Mouse (Mus musculus): ENCODE measurements around the gene Fndc5. TPM values are rescaled to one million over a fixed set of nuclear protein-coding genes. Genes with fewer than 3 reads are reported as not detected.

The Fndc5 gene
- polyA plus RNA-seq, 1 experiment from 2014 or later = 2.5 TPM

- Histone ChIP-seq H3K27ac (ENCODE audit: low read depth, low read length) (no peak overlapping the region), H3K4me3 (ENCODE audit: low read depth, low read length) (no peak overlapping the region), H3K36me3 (ENCODE audit: control insufficient read depth, insufficient read depth, low read length) (no peaks in the 10 kb centered on the region), H3K27me3 (ENCODE audit: control insufficient read depth, insufficient read depth, low read length) (no peaks in the 10 kb centered on the region), H3K9ac (ENCODE audit: low read depth, low read length) (no peak overlapping the region), H3K4me1 (replicated peaks; ENCODE audit: control insufficient read depth, insufficient read depth, low read length) (no peaks in the 10 kb centered on the region), H3K4me2 (replicated peaks; ENCODE audit: low read depth, low read length) (no peak overlapping the region), H3K9me3 (ENCODE audit: control insufficient read depth, low read length) (no peaks in the 10 kb centered on the region)
- DNase-seq (ENCODE audit: low spot score) (no peak), ATAC-seq (ENCODE audit: low FRiP score) (no peak)
- WGBS = 89% methylated on average over 13 of the region's 13 CpGs
These were observed 10.8 kb downstream of the Fndc5 start for GRCm38 (mm10) chr4:129147552-129148103.

GRCm38 (mm10) chr4:129149321-129149720 lies 12.5 kb downstream of the Fndc5 start:
- DNase-seq (ENCODE audit: low spot score) = no peak
- H3K4me3 ChIP-seq (ENCODE audit: low read depth, low read length) = no peak overlapping the region
- H3K27me3 ChIP-seq (ENCODE audit: control insufficient read depth, insufficient read depth, low read length) = no peaks in the 10 kb centered on the region
- no peaks in the 10 kb centered on the region for H3K4me1 ChIP-seq (replicated peaks; ENCODE audit: control insufficient read depth, insufficient read depth, low read length)
- no peak overlapping the region for H3K27ac ChIP-seq (ENCODE audit: low read depth, low read length)
- ATAC-seq (ENCODE audit: low FRiP score) = no peak
- no peak overlapping the region for H3K4me2 ChIP-seq (replicated peaks; ENCODE audit: low read depth, low read length)
- WGBS = 72% methylated on average over 1 of the region's 1 CpGs
- no peaks in the 10 kb centered on the region for H3K9me3 ChIP-seq (ENCODE audit: control insufficient read depth, low read length)
- no peaks in the 10 kb centered on the region for H3K36me3 ChIP-seq (ENCODE audit: control insufficient read depth, insufficient read depth, low read length)
- H3K9ac ChIP-seq (ENCODE audit: low read depth, low read length) = no peak overlapping the region

GRCm38 (mm10) chr4:129151276-129151811 lies 14.5 kb downstream of the Fndc5 start:
- ATAC-seq (ENCODE audit: low FRiP score) (no peak), DNase-seq (ENCODE audit: low spot score) (no peak)
- WGBS = 75% methylated on average over 4 of the region's 4 CpGs
- Histone ChIP-seq H3K4me3 (ENCODE audit: low read depth, low read length) (no peak overlapping the region), H3K9me3 (ENCODE audit: control insufficient read depth, low read length) (no peaks in the 10 kb centered on the region), H3K4me2 (replicated peaks; ENCODE audit: low read depth, low read length) (no peak overlapping the region), H3K27me3 (ENCODE audit: control insufficient read depth, insufficient read depth, low read length) (no peaks in the 10 kb centered on the region), H3K4me1 (replicated peaks; ENCODE audit: control insufficient read depth, insufficient read depth, low read length) (no peaks in the 10 kb centered on the region), H3K27ac (ENCODE audit: low read depth, low read length) (no peak overlapping the region), H3K36me3 (ENCODE audit: control insufficient read depth, insufficient read depth, low read length) (no peaks in the 10 kb centered on the region), H3K9ac (ENCODE audit: low read depth, low read length) (no peak overlapping the region)

GRCm38 (mm10) chr4:129157541-129157940 lies 20.7 kb downstream of the Fndc5 start:
- no peaks in the 10 kb centered on the region for H3K36me3 ChIP-seq (ENCODE audit: control insufficient read depth, insufficient read depth, low read length)
- no peak overlapping the region for H3K27ac ChIP-seq (ENCODE audit: low read depth, low read length)
- no peaks in the 10 kb centered on the region for H3K27me3 ChIP-seq (ENCODE audit: control insufficient read depth, insufficient read depth, low read length)
- no peaks in the 10 kb centered on the region for H3K4me1 ChIP-seq (replicated peaks; ENCODE audit: control insufficient read depth, insufficient read depth, low read length)
- no peak overlapping the region for H3K4me2 ChIP-seq (replicated peaks; ENCODE audit: low read depth, low read length)
- 97% methylated on average over 5 of the region's 5 CpGs for WGBS
- no peaks in the 10 kb centered on the region for H3K9me3 ChIP-seq (ENCODE audit: control insufficient read depth, low read length)
- ATAC-seq (ENCODE audit: low FRiP score) = no peak
- DNase-seq (ENCODE audit: low spot score) = no peak
- H3K4me3 ChIP-seq (ENCODE audit: low read depth, low read length) = no peak overlapping the region
- no peak overlapping the region for H3K9ac ChIP-seq (ENCODE audit: low read depth, low read length)

DNA sequence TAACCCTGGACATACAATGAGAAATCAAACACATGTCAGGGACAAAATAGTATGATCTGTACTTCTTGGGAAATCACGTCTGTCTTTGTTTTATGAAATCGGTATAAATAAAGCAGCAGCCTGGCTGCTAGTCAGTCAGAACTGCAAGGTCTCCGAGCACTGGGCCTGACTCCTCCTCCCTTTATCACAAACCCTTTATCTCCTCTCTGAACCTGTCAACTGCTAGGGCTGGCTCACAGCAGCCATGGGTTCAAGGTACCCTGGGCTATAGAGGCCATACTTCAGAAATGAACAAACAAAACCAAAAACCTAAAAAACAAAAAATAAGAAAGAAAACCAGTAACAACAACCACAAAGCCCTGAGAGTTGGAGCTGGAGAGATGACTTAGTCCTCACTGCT lies 21.8 kb downstream of the Fndc5 start:
- H3K27me3 ChIP-seq (ENCODE audit: control insufficient read depth, insufficient read depth, low read length) = no peaks in the 10 kb centered on the region
- H3K9me3 ChIP-seq (ENCODE audit: control insufficient read depth, low read length) = no peaks in the 10 kb centered on the region
- no peaks in the 10 kb centered on the region for H3K4me1 ChIP-seq (replicated peaks; ENCODE audit: control insufficient read depth, insufficient read depth, low read length)
- no peak overlapping the region for H3K9ac ChIP-seq (ENCODE audit: low read depth, low read length)
- no peak overlapping the region for H3K4me3 ChIP-seq (ENCODE audit: low read depth, low read length)
- ATAC-seq (ENCODE audit: low FRiP score) (no peak), DNase-seq (ENCODE audit: low spot score) (no peak)
- no peak overlapping the region for H3K27ac ChIP-seq (ENCODE audit: low read depth, low read length)
- no peak overlapping the region for H3K4me2 ChIP-seq (replicated peaks; ENCODE audit: low read depth, low read length)
- WGBS = 76% methylated on average over 3 of the region's 3 CpGs
- H3K36me3 ChIP-seq (ENCODE audit: control insufficient read depth, insufficient read depth, low read length) = no peaks in the 10 kb centered on the region

DNA sequence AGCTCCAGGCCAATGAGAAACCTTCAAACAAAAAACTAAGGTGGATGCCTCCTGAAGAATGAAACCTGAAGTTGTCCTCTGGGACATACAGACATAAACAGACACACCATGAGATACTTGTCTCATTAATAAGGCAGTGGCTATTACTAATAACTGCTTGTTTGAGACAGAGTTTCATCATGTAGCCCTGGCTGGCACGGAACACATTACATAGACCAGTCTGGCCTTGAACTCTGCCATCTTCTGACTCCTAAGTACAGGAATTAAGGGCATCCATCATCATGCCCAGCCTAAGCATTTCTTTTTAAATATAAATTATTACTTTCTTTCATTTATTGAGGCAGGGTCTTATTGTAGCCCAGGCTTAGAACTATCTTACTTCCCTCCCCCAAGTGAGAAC lies 24.3 kb downstream of the Fndc5 start:
- WGBS = 91% methylated on average over 1 of the region's 1 CpGs
- Histone ChIP-seq H3K27ac (ENCODE audit: low read depth, low read length) (no peak overlapping the region), H3K36me3 (ENCODE audit: control insufficient read depth, insufficient read depth, low read length) (no peaks in the 10 kb centered on the region), H3K4me2 (replicated peaks; ENCODE audit: low read depth, low read length) (no peak overlapping the region), H3K4me3 (ENCODE audit: low read depth, low read length) (no peak overlapping the region), H3K4me1 (replicated peaks; ENCODE audit: control insufficient read depth, insufficient read depth, low read length) (no peaks in the 10 kb centered on the region), H3K9ac (ENCODE audit: low read depth, low read length) (no peak overlapping the region), H3K27me3 (ENCODE audit: control insufficient read depth, insufficient read depth, low read length) (no peaks in the 10 kb centered on the region), H3K9me3 (ENCODE audit: control insufficient read depth, low read length) (no peaks in the 10 kb centered on the region)
- ATAC-seq (ENCODE audit: low FRiP score) (no peak), DNase-seq (ENCODE audit: low spot score) (no peak)

GRCm38 (mm10) chr4:129161581-129162255 lies 24.9 kb downstream of the Fndc5 start:
- H3K27ac ChIP-seq (ENCODE audit: low read depth, low read length) = no peak overlapping the region
- DNase-seq (ENCODE audit: low spot score) (no peak), ATAC-seq (ENCODE audit: low FRiP score) (no peak)
- no peaks in the 10 kb centered on the region for H3K27me3 ChIP-seq (ENCODE audit: control insufficient read depth, insufficient read depth, low read length)
- no peaks in the 10 kb centered on the region for H3K9me3 ChIP-seq (ENCODE audit: control insufficient read depth, low read length)
- no peaks in the 10 kb centered on the region for H3K4me1 ChIP-seq (replicated peaks; ENCODE audit: control insufficient read depth, insufficient read depth, low read length)
- H3K36me3 ChIP-seq (ENCODE audit: control insufficient read depth, insufficient read depth, low read length) = no peaks in the 10 kb centered on the region
- no peak overlapping the region for H3K4me2 ChIP-seq (replicated peaks; ENCODE audit: low read depth, low read length)
- H3K9ac ChIP-seq (ENCODE audit: low read depth, low read length) = no peak overlapping the region
- 88% methylated on average over 3 of the region's 4 CpGs for WGBS
- H3K4me3 ChIP-seq (ENCODE audit: low read depth, low read length) = no peak overlapping the region

DNA sequence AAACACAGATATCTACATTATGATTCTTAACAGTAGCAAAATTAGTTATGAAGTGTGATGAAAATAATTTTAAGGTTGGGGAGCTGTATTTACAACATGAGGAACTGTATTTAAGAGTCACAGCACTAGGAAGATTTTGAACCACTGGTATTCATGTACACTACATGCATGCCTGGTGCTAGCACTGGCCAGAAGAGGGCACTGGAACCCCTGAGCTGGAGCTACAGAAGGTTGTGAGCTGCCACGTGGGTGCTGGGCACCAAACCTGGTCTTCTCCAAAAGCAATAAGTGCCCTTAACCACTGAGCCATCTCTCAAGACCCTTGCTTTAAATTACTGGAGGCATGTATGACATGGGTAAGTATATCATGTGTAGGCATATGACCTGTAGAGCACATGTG lies 35.7 kb downstream of the Fndc5 start:
- ATAC-seq (ENCODE audit: low FRiP score) (no peak), DNase-seq (ENCODE audit: low spot score) (no peak)
- H3K27ac ChIP-seq (ENCODE audit: low read depth, low read length) = no peak overlapping the region
- no peaks in the 10 kb centered on the region for H3K27me3 ChIP-seq (ENCODE audit: control insufficient read depth, insufficient read depth, low read length)
- no peaks in the 10 kb centered on the region for H3K36me3 ChIP-seq (ENCODE audit: control insufficient read depth, insufficient read depth, low read length)
- H3K4me3 ChIP-seq (ENCODE audit: low read depth, low read length) = no peak overlapping the region
- WGBS = 88% methylated on average over 1 of the region's 1 CpGs
- H3K4me2 ChIP-seq (replicated peaks; ENCODE audit: low read depth, low read length) = no peak overlapping the region
- no peak overlapping the region for H3K9ac ChIP-seq (ENCODE audit: low read depth, low read length)
- no peaks in the 10 kb centered on the region for H3K4me1 ChIP-seq (replicated peaks; ENCODE audit: control insufficient read depth, insufficient read depth, low read length)
- no peaks in the 10 kb centered on the region for H3K9me3 ChIP-seq (ENCODE audit: control insufficient read depth, low read length)

DNA sequence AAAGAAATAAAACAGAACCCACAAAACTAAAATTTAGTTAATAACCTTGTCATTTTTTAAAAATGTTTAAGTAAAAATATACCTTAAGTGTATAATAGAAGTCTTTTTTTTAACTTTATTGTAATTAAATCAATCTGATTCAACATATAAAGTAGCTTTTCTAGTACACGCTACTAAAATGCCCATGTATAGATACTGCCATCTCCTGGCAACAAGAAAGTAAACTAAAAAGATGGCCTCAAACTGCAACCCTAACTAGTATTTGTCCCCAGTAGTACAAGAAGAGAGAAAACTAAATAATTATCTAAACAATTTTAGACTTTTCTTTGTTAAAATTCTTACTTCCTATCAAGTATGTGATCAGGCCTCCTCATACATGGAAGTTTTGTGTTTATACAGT lies 42.8 kb downstream of the Fndc5 start:
- 78% methylated on average over 1 of the region's 1 CpGs for WGBS
- DNase-seq (ENCODE audit: low spot score) = no peak
- no peaks in the 10 kb centered on the region for H3K4me1 ChIP-seq (replicated peaks; ENCODE audit: control insufficient read depth, insufficient read depth, low read length)
- no peak overlapping the region for H3K4me3 ChIP-seq (ENCODE audit: low read depth, low read length)
- no peaks in the 10 kb centered on the region for H3K36me3 ChIP-seq (ENCODE audit: control insufficient read depth, insufficient read depth, low read length)
- no peaks in the 10 kb centered on the region for H3K27me3 ChIP-seq (ENCODE audit: control insufficient read depth, insufficient read depth, low read length)
- no peak for ATAC-seq (ENCODE audit: low FRiP score)
- no peak overlapping the region for H3K9ac ChIP-seq (ENCODE audit: low read depth, low read length)
- no peak overlapping the region for H3K4me2 ChIP-seq (replicated peaks; ENCODE audit: low read depth, low read length)
- H3K9me3 ChIP-seq (ENCODE audit: control insufficient read depth, low read length) = no peaks in the 10 kb centered on the region
- no peak overlapping the region for H3K27ac ChIP-seq (ENCODE audit: low read depth, low read length)
